Mouse (Mus musculus): ENCODE measurements around the gene Myh9.
"Not testable (repeated sequence)": the region's sequence is repeated elsewhere in the genome, so short reads cannot be mapped to it uniquely, and the experiment has no call there.

Myh9 gene

DNA sequence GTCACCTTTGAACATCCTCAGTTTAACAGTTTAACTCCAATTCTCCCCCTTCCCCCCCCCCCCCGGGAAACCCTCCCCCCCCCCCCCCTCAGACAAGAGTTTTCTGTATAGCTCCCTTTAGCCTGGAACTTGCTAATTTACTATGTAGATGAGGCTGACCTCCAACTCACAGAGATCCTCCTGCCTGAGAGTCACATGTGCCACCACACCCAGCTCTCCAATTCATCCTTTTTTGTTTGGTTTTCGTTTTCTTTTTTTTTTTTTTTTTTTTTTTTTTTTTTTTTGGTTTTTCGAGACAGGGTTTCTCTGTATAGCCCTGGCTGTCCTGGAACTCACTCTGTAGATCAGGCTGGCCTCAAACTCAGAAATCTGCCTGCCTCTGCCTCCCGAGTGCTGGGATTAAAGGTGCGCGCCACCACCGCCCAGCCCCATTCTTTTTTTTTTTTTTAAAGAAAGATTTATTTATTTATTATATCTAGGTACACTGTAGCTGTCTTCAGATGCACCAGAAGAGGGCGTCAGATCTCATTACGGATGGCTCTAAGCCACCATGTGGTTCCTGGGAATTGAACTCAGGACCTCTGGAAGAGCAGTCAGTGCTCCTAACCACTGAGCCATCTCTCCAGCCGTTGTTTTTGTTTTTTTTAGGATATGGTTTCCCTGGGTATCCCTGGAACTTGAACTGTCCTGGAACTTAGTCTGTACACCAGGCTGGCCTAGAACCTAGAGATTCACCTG is 25.4 kb upstream of the Myh9 start:
- not testable (repeated sequence) for DNase-seq (ENCODE audit: low read depth)

DNA sequence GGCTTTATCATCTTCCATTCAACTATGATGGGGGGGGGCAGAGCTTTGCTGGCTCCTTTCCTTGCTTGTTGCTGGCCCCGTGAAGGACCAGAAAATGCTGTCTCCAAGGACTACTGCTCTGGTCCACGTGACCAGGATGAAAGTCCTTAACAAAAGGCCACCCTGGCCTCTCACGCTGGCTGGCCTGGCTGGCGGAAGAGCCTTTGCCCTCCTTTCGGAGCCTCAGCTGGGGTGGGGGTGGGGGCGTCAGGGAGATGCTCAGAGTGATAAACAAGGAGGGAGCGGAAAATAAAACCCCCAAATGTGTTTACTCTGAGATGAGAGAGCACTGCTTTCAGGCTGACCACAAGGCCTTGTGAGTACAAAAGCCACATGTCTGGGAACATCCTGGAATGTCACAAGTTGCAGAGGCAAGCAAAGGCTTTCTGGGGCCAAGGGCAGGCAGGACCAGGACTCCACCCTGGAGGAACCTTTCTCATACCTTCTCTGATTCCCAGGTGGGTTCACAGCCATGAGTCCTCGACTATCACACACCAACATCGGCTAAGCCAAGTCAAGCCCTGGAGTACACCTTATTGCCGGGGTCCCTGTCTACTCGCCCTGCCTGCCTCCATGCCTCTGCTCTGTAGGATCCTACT is 24.7 kb upstream of the Myh9 start:
- no peak for DNase-seq (ENCODE audit: low read depth)

DNA sequence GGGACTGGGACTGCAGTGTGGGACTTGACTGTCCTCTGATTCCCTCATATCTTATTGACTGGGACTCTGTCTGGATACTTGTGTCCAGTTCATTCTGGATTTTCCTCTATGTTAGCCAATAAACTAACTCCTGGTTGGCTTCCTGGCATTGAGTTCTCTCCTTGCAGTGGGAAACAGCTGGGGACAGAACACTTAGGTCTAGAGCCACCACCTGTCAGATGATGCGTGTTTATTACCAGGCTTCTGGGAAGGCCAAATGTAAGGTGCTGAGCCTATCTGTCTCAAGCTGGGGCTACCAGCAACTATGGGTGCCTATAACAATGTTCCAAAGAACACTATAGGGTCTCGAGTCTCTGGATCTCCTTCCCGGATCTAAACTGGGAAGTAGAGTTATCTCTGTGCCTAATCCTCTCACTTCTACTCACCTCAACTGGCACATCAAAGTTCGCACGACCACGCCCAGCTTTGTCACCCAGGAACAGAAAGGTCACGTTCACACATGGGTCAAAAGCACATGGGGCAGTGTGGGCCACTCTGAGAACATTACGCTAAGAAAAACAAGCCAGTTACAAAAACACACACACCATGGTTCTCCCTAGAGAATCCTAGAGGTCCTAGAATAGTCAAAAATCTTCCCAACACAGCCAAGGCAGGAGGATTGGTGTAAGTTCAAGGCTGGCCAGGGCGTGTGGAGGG is 22.2 kb upstream of the Myh9 start:
- DNase-seq (ENCODE audit: low read depth), result no peak

DNA sequence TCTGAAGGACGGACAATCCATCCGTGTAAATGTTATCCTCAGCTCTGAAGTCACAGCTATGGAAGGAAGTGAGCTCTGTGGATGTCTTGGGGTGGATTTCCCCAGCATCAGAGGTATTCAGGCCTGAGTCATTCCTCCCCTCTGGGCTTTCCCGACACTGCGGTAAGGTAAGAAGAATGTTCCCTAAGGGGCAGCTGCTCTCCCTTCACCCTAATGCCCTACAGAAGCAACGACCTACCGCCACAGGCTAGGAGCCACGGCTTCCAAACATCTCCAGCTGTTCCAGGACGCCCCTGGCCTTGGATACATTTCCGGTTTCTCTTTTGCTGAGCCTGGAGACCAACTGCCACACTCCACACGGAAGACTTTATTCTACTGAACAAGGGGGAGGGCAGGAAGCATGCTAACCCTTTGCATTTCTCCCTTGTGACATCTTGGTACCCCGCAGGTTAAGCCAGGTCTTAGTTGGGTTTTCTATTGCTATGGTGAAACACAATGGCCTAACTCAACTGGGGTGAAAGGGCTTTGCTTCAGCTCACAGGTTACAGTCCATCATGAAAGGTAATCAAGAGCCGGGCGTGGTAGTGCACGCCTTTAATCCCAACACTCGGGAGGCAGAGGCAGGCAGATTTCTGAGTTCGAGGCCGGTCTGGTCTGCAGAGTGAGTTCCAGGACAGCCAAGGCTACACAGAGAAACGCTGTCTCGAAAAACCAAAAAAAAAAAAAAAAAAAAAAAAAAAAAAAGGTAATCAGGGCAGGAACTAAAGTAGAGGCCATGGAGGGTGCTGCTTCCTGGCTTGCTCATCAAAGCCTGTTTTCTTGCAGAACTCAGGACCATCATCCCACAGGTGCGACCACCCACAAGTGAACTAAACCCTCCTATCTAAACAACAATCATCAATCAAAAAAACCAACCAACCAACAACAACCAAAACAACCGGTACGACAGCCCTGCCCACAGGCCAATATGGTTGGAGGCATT is 21.3 kb upstream of the Myh9 start:
- DNase-seq (ENCODE audit: low read depth), result no peak

DNA sequence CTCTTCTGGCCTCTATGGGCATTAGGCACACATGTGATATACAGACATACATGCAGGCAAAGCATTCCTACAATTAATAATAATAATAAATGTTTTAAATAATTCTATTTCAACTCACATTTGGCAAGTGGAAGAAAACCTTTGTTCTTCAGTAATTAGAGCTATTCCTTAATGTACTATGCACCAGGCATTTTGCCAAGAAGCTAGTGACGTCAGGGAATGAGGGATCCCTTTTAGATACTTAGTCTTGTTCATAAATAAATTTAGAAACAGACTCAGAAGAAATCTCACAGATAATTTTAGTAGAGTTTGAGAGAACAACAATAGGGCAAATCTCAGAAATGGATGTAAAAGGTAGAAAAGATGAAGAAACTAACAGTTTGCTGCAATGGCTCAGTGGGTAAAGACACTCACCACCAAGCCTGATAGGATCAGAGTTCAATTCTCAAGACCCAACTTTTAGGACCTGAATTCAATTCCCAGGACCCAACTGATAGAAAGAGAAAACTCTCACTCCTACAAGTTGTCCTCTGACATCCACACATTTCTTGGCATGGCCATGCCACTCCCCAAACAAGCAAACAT is 18.2 kb upstream of the Myh9 start:
- no peak for DNase-seq (ENCODE audit: low read depth)

DNA sequence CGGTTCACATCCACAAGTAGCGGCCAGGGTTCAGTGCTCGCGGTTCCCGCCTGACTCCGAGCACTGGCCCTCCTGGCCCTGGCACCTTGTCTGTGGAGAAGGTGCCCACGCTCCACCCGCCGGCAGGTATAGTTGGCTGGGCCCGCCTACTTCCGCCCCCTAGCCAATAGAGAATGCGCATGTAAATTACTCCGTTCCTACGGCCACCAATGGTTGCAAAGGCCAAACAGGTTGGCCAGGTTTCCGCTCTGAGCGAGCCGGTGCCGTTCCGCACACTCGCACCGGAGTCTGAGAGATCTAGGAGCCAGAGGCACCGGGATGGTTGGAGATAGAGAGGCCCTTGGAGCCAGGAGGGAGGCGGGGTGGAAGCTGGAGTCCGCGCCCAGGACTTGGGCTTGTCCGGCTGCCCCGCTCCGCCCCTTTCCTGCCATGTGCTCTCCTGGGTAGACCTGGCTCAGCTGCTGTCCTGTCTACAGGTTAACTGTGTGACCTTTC is 15.7 kb upstream of the Myh9 start:
- DNase-seq (ENCODE audit: low read depth), result peak; percentile 70

DNA sequence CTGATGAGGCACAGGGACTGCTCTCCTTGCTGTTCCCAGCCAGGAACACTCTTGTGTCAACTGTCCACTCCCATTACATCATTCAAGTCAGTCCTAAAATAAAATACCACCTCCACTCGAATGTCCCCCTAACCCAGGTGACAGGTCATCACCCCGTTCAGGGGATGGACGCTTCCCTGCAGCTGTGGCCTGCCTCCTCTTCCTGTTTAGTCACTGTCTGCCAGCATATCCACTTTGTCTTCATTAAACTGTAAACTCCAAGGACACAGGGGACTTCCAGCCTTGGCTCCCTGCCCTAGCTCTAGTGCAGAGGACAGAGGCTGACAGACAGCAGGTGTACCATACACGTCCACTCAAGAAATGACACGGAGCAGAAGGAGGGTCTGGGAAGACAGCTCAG is 14.6 kb upstream of the Myh9 start:
- peak; percentile 18 for DNase-seq (ENCODE audit: low read depth)

DNA sequence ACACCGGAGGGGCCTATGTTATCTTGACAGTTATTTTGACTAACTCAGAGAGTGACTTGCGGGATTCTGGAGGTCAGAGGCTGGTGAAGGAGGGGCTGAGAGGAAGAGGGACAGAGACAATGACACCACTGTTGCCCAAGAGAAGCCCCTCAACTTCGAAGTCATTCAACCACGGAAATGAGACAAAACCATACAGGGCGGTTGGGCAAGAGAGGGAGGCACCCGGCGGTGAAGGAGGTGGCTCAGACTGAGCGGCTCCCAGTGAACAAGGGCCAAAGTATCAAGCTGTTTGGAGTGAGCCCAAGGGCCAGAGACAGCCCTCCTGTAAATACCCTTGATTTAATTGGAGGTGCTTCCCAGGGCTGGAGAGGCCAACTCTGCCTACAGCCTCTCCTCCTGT is 13.3 kb upstream of the Myh9 start:
- peak; percentile 26 for DNase-seq (ENCODE audit: low read depth)

DNA sequence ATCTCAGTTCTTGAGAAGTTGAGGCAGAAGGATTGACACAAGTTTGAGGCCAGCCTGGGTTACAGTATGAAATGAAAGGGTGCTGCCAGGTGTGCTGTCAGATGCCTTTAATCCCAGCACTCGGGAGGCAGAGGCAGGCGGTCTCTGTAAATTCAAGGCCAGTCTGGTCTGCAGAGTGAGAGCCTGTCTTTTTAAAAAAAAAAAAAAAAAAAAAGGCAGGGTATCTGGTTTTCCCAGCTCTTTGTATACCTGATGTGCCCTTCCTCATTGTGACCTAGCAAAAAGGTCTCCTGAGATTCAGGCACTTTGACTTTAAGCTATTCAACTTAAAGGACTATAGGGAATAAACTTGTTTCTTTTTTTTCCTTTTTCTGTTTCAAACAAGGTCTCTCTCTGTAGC is 10.0 kb upstream of the Myh9 start:
- DNase-seq (ENCODE audit: low read depth), result no peak

DNA sequence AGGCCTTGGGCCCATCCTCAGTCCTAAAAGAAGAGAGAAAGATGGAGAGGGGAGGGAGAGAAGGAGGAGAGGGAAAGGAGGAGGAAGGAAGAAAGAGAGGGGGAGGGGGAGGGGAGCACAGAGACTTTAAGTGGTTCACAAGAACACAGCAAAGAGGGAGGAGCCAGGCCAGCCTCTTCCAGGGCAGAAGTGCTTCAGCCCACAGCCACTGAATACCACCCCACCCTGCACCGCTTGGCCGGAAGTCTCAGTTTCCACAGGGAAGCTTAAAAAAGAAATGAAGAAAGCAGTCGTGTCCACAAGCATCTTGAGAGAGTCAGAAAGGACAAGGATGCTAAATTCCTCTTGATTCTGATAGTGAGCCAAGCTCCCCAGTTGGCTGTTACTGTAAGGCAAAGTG is 9.2 kb upstream of the Myh9 start:
- DNase-seq (ENCODE audit: low read depth), result peak; percentile 58

DNA sequence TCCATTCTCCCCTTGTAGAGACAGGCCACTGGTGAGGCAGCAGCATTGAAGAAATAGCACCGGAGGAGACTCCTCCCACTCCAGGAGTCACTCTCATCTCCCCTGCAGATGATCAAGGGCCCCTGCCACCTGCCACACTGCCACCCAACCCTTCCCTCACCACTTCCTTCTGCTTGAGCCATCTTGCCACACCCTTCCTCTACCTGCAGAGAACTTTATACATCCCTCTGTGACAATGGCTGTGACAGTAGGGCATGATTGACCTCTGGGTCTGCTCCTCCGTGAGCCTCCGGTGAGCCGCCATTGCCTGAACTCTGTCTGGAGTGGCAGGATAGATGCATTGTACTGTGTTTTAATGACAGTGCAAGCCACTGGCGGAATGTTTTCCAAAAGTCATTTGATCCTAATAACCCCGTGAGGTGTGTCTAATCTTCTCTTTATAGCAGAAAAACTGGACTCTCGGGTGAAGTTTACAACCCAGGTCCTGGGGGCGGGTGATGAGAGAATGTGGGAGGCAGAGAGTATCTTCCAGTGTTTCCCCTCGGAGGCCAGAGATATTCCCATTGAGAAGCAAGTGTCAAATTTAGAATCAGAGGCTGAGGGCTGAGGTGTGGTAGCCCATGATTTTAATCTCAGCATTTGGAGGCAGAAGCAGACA is 7.7 kb upstream of the Myh9 start:
- DNase-seq (ENCODE audit: low read depth), result peak; percentile 82

DNA sequence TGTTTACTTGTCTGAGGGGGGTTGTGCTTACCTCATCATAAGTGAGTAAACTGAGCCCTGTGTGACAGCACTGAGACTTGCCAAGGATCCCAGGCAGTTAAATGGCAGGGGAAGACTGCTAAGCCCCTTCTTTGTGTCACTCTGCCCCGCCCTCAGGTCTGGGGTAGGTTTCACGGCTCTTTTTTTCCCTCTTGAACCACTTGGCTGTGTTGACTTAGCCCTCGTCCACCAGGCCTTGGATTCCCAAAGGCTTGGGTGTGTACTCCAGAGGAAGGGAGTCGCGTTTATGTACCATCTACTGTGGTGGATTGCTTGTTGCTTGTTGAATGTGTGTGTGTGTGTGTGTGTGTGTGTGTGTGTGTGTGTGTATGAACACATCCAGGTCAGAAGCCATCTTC is 7.1 kb upstream of the Myh9 start:
- no peak for DNase-seq (ENCODE audit: low read depth)

DNA sequence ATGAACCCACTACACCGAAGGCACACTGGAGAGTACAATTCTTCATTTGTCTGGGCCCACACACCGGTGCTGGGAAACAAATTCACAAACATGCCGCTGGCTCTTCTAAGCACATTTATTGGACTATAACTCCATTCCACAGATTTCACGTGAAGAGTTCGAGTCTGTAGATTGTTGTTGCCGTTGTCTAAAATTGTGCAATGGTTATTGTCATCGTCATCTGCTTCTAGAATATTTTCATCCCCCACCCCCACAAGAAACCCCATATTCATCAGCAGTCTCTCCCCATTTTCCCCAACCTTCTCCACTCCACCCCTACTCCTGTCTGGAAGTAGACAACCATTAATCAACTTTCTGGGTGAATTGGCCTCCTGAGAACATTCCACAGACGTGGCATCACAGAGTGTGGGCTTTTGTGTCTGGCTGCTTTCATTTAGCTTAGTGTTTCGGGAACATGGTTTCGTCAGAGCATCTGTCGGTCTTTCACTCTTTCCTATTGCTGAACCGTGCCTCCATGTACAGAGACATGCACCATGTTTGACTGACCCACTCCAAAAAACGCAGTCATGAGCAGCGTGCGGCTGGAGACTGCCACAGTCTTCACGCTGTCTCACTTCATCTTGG is 6.6 kb upstream of the Myh9 start:
- DNase-seq (ENCODE audit: low read depth), result no peak

DNA sequence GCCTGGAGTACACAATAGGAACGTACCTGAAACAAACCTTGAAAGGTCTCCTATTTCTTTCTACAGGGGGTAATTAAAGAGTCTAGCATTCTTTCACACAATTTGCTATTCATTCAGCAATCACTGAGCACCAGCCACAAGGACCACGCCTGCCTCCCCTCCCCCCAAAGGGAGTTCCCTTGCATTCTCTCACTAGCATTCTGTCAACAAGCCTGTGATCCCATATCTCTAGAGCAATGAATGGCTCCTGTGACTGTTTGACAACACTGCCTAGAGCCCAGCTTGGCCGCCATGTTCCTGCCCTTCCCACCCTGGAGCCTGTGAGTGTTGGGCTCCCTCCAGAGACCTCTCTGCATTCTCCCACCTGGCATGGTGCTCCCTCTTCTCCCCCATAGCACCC is 5.9 kb upstream of the Myh9 start:
- no peak for DNase-seq (ENCODE audit: low read depth)

DNA sequence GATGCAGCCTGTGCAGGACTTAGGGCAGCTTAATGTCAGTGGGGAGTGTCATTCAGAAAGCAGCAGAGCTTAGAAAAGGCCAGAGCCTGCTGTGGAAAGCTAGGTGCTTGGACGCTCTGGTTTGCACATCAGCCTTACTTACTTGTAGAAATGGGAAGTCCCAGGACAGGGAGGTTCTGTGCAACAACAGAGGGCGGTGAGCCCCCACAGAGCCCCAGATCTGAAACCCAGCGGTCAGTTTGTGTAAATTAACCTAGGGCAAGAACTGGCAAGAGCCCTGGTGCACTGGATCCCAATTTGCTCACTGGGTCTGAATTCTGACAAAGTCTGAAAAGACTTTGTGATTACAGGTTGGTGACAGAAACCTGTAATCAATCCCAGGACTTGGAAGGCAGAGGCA is 5.1 kb upstream of the Myh9 start:
- DNase-seq (ENCODE audit: low read depth), result no peak

DNA sequence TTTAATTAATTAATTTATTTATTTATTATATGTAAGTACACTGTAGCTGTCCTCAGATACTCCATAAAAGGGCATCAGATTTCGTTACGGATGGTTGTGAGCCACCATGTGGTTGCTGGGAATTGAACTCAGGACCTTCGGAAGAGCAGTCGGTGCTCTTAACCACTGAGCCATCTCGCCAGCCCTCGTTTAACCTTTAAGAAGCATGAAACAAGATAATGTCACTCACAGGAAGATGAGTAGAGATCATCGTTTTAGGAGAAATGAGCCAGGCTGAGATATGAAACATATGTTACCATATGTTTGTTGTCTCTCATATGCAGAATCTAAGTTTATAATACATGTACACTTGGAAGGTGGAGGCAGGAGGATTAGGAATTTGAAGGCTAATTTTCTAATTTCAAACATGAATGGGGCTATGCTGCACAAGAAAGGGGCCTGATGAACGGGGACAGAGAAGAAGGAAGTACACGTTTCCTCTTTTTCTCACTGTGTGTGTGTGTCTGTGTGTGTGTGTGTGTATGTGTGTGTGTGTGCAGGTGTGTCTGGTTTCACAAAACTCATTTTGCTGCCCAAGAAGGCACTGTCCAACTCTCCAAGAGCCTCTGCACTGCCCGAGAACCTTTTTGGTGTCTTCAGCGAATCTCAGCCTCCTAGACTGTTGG is 4.1 kb upstream of the Myh9 start:
- peak; percentile 71 for DNase-seq (ENCODE audit: low read depth)

DNA sequence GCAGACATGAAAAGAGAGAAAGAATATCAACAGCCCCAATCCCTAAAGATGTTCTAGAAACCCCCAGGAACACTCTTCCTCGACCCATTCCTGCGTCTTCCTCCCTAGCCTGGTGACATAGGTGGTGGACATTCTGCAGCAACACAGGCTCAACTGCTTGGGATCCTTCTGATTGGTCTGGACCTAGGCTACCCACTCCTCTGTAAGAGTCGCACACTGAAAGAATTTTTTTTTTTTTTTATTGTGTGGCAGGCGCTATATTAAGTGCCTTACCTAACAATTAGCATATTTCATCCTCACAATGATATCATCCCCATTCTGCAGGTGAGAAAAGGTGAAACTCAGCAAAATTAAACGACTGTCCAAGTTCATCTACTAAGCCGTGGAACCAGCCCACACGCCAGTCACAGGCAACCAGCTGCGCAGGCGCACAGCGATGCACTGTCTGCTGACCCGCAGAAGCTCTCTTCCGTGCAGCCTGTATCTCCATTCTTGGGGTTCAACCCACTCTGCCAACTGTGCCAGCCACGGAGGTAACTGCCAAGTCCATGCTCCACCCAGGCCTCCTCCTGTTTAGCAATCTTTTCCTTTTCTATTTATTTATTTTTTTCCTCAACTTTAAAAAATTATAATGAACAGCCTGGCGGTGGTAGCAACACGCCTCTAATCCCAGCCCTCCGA is 3.1 kb upstream of the Myh9 start:
- no peak for DNase-seq (ENCODE audit: low read depth)

DNA sequence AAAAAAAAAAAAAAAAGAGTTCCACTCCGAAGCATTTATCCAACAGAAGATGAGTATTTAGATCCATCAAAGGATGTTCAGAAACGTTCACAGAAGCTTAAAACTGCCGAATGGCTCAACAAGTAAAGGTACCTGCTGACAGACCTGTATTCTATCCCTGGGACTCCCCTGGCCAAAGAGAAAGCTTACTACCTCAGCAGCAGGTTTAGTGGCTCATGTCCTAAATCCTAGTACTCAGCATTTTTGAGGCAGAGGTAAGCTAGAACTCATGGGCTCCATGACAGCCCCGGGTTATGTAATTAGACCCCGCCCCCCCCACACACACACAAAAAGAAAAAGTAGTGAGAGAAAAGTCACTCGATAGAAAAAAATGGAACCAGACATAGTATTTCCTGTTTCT is 2.1 kb upstream of the Myh9 start:
- DNase-seq (ENCODE audit: low read depth), result no peak

DNA sequence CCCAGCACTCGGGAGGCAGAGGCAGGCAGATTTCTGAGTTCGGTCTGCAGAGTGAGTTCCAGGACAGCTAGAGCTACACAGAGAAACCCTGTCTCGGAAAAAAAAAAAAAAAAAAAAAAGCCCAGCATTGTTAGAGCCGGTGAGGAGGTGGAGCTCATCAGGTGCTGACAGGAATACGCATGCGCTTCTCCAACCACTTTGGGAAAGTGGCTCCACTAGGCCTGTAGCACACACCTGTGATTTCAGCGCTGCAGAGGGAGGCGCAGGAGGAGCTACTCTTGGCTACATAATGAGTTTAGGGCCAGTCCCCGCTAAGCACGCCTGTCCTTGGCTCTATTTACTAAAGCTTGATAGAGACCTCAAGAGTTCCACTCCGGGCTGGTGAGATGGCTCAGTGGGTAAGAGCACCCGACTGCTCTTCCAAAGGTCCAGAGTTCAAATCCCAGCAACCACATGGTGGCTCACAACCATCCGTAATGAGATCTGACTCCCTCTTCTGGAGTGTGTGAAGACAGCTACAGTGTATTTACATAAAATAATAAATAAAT is 1.6 kb upstream of the Myh9 start:
- not testable (repeated sequence) for DNase-seq (ENCODE audit: low read depth)
